Mouse (Mus musculus) layer of hippocampus, adult 18-20 months (tissue): ENCODE measurements around the gene Wscd1. TPM values are rescaled to one million over a fixed set of nuclear protein-coding genes. Genes with fewer than 3 reads are reported as not detected.

Experiments used
- DNase-seq, 2 experiments: peaks; one replicate each; pipeline ENCODE4 v3.0.0; 2022; ENCODE audit warnings: low spot score in 2 of 2
- long read RNA-seq: library from polyadenylated mRNA; stranded (forward); transcript quantifications from one replicate; pipeline ENCODE4 v2.0.0, GENCODE M21; 2021
- total RNA-seq, 2 experiments: library from RNA; stranded (reverse); gene quantifications; 2 replicates each; pipeline ENCODE4 v1.2.3; 2021

Wscd1 gene
- total RNA-seq = 100 to 1,000 TPM; 113 to 114 TPM
- long read RNA-seq, transcript Wscd1-201 (9 exons, 2,757 nt) = minor isoform, 5 of 168 reads
- long read RNA-seq, transcript Wscd1-203 (9 exons, 2,866 nt) = major isoform, 117 of 168 reads
- long read RNA-seq, transcript Wscd1-202 (9 exons, 2,956 nt) = minor isoform, 6 of 168 reads
- long read RNA-seq, partial matches to known transcripts = 23 of 168 reads
- long read RNA-seq, other reads (novel, unspliced or antisense) = 16 of 168 reads

DNA sequence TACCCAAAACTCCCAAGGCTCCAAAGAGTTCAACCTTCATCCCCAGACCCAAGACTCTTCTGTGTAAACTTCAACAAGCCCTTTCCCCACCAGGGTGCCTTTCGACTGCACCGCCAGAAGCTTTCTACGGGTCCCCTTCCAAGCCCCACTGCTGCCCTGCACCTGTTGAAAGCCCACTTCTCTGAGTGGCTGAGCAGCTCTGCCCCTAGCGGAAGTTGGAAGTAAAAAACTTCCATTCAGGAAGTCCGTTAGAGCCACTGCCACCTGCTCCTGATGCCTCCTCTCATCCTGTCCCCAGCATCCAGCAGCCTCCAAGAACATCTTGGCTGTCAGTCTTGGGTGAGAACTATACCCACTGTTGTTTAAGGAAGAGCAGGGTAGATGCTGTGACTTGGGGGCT lies at the start of gene Wscd1:
Gene Wscd1, plus strand, starts transcription at position 250 of the 400 bp plus-strand sequence.
- no peak for DNase-seq

DNA sequence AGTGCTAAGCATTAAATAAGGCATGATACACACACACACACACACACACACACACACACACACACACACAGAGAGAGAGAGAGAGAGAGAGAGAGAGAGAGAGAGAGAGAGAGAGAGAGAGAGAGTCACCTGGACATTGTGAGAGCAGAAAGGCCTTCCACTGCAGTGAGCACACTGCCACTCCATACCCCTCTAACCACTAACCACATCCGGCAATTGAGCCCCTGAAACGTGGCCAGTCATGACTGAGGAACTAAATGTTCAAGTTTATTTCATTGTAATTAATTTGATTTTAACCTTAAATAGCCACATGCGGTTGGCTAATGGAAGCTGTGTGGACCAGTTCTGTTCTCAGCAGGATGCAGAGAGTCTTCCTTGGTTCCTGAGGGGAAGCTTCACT lies 21.7 kb upstream of the Wscd1 start:
- DNase-seq = no peak

DNA sequence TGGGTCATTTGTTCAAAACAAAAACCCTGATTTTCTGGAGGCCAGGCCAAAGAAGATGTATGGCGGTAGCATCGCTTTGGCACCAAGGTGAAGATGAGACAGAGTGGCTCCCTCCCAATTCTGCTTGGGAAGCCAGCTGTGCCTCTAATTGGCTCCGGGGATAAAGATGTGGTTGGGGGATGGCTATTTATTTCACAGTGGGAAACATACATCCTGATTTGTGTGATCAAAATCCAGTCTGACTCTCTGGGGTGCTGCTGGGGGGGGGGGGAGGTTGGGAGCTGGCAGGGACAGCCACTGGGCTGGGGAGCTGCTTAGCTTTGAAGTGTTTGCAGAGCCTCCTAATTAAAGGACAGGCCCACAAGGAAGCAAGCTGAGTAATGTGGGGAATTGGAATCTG lies 20.4 kb upstream of the Wscd1 start:
- no peak for DNase-seq

DNA sequence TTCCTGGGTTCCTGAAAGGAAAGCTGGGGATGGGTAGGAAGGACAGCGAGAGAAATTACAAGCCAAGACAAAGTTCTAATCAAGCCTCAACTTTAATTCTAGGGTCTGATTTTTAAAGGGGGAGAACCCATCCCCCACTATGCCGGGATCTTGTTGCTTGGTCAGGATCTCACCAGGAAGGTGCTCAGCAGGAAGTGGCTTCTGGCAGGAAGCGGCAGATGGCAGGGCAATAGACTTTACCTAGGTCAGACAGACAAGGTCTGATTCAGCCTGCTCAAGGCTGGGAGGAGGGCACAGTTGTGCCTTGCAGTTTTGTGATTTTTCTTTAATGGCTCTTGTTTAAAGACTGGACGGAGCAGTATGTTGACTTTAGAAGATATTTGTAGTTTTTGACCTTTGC lies 15.9 kb upstream of the Wscd1 start:
- no peak for DNase-seq

DNA sequence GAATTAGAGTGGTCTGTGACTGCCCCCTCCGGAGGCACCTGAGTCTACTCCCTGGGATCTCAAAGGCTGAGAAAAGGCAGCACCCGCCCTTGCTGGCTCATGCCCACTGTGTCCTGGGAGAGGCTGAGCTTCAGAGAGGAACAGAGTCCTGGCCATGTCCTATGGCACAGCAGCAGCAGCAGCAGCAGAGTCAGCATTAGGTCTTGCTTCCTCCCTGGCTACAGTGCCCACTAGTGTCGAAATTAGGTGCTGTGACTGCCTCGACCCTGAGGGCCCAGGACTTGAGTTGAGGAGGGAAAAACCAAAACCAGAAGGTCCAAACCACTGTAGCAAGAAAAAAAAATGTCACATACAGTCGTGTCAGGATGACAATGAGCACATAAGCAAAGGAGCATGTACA lies 12.6 kb upstream of the Wscd1 start:
- no peak for DNase-seq

DNA sequence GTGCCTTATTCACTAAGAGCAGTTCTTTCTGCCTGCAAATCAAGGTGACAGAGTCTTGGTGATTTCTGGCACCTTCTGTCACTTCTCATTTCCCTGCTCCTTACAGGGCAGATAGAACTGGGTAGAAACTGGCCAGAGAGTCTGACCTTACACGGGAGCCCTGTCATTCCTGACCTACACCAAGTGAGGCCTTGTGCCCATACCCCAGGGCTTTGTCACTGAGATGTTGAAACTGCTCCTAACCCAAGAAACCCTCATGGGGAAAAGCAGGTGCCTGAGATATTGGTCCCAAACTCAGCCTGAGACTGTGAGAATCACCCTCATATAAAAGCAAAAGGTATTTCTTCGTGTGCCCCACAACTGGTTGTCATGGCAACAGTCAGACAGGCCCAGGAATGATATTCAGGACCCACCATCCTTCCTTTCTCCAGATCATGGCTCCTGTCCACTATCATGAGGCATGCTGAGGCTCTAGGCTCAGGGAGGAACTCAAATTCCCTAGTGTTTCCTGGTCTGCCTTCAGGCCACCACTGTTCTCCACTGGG lies 11.1 kb upstream of the Wscd1 start:
- no peak for DNase-seq

DNA sequence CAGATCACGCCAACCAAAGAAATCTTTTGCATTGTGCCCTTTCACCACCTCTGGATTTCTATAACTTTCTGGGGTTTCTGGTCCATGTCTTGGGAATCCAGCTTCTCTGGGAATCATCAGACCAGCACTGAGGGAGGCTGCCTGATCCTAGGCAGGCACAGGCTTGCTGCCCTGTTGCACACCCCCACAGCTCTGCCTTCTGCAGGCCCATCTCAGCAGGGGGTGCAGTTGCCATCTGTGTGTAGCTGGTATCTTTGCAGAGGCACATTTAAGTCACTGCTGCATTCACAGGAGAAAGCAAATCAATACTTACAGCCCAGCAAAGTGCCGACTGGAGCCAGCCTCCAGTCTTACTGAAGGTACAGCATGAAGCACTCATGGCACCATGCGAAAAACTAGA lies 3.8 kb upstream of the Wscd1 start:
- peak; percentile 61 to 80 for DNase-seq

DNA sequence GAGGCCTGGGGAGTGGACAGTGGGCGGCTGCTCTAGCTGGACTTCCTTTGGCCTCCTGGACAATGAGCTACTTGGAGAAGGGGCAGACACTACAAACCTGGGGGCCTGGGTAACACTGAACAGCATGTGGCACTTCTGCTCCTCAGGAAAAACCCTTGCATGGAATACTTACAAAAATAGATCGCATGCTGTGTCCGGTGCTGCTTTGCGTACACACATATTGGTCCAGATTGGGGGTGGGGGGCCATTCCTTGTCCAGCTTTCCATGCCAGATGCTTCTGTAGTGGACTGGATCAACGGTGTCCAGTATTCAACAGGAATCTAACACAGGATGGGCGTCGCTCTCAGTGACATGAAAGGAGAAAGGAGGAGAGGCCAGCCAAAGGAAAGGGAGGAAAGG lies 2.0 kb upstream of the Wscd1 start:
- DNase-seq = no peak

DNA sequence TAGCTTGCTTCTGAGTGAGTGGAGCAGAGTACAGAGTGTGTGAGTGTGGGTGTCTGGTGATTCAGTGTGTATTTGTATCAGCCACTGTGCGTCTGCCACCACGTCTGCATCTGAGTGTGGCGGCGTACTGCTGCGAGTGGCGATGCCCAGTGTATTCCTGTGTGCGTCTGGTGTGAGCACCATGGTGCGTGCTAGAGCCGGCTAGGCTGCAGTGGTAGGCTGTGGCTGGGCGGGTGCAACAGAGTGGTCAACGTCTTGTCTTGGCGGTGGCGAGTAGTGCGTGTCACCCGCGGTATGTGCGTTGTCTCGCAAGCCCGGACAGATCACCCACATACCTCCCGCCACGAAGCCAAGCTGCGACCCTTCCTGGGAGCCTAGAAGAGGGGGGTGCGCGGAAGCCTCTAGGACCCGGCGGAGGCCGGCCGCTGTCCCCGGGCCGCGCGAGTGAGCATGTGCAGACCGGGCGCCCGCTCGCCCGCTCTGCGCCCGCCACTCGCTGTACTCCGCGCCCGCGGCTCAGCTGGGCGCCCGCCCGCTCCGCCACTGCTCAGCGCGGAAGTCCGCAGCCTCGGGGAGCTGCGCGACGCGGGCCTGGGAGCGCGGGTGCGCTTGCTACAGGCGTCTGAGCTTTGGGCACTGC lies 934 bp downstream of the Wscd1 start:
- peak; percentile 80 to 84 for DNase-seq

DNA sequence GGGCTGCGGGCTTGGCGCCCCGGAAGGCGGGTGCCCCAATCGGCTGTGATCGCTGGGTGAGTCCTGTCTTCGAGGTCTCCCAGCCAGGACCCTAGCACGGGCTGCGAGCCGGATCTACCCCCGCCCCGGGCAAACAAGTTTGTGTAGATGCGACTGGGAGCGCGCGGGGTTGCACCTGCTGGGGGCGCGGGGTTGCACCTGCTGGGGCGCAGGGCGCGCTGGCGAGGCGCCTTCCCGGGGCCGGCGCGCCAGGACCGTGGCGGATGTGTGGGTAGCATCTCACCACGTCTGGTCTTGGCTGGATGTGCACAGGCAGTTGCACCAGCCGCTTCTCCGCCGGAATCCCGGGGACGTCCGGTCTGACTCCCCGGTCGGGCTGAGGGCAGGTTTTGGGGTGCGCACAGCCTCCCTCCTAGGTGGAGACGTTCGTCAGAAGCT lies 1.5 kb downstream of the Wscd1 start:
- DNase-seq = no peak

DNA sequence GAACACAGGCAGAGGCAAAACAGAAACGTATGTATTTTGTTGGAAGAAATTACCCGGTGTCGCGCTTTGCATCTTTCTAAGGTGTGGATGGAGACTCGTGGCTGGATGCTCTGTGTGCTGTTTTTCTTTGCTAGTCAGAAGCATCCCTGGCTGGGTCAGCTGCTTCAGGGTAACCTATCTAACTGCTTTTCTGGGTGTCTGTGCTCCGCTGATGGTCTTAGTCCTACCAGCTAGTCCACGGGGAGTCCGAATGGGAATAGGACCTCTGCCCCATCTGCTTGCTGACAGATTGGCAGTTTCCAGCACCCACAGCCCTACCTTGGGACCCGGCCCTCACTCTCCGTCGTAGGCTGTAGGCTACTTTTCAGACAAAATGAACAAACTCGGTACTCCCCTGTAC lies 2.0 kb downstream of the Wscd1 start:
- no peak for DNase-seq

DNA sequence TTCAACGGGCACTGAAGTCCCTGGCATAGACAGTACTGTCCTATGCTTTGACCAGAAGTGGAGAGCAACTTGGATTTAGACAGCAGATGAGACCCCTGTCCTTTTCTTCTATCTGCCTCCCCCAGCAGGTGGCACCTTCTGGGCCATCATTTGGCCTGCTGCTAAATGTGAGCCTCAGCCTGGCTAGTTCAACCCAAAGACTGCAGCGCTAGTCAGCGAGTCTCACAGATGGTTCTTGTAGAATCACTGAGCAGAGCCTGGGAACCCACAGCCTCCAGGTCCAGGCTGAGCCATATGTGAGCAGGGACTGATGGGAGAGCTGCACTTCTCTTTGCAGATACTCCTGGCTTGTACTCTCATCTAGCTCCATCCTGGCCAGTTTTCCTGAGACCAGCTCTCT lies 2.9 kb downstream of the Wscd1 start:
- peak in 1 of 2 experiments; percentile 62 for DNase-seq

DNA sequence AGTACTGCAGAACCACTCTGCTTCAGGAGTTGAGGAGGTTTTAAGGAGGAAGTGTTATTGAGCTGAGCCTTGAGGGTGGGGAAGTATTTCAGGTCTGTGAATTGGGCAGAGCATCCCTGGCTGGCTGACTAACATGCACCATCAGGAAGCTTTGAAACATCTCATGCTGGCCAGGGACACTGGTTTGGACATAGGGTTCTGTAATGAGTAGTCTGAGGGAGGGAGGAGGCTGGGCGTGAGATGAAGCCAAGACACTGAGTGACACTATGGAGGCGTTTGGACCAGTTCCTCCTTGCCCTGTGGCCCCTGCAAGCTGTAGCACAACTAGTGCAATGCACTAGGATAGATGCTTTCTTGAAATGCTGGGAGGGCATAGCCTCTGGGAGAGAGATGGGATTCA lies 5.4 kb downstream of the Wscd1 start:
- no peak for DNase-seq

DNA sequence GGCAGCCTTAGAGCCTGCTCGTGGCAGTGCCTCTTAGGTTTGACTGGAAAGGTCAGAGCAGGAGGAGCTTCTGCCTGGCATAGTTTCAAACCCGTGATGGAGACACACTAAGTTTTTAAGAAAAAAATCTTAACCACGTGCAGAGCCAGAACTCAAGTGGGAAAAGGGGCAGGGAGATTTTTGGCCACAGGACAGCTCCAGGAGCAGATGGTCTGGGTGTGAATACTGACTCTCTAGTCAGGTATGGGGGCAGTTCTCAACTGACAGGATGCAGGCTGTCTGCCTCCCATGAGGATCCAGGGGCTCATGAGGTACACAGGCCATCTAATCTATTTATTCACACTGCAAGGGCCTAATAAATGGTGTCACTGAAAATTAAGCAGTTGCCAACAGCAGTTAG lies 6.6 kb downstream of the Wscd1 start:
- no peak for DNase-seq

DNA sequence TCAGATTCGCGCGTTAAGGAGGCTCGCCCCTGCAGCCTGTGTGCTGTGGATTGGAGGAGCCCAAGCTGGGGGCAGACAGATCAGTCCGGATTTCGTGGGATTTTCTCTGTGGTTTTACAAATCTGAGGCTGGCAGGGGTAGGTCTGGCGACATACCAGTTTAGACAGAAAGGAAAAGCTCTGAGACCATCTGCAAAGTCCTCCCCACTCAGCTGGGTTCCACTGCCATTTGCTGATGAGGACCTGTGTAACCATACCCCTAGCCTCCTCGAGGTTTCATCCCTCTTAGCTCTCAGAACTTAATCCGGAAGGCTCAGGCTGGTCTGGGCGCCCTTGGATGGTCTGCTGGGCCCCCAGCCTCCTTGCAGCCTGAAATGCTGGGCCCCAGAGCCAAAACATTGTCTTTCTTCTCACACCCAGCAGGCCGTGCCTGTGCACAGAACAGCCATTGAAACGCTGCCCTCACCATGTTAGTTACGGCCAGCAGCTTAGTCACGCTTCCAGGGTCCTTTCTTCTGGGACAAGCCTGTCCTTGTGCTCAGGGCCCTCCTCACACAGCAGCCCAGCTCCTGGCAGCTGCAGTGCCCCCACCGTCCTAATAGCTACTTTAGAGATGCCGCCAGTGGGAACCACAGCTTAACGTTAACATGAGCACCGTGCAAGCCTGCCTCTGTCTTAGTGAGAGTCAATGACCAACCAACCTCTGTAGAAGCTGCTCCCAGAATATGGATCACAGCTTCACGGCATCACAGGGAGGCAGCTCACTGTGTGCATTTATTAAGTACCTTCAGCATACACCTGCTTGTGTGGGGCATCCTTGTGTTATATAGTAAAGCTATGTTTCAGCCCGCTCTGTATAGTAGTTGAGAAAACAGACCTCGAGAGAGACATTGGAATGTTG lies 8.7 kb downstream of the Wscd1 start:
- DNase-seq = peak; percentile 62 to 80

DNA sequence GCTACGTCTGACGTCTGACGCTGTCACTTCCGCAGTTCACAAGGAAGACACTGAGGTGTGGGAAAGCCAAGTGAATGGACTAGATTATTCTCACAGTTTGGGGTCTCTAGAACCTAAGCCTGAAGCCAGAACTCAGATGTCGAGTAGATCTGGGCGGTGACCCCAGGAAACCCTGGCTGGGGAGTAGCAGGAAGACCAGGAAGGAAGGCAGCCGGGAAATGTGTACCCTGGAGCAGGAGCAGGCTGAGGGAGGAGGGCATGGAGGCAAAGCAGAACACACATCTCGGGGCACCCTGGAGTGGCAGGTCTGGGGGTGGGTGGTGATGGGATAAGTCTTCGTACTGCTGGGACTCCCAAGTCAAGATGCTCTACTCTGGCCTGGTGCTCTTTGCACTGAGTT lies 11.3 kb downstream of the Wscd1 start:
- no peak for DNase-seq

DNA sequence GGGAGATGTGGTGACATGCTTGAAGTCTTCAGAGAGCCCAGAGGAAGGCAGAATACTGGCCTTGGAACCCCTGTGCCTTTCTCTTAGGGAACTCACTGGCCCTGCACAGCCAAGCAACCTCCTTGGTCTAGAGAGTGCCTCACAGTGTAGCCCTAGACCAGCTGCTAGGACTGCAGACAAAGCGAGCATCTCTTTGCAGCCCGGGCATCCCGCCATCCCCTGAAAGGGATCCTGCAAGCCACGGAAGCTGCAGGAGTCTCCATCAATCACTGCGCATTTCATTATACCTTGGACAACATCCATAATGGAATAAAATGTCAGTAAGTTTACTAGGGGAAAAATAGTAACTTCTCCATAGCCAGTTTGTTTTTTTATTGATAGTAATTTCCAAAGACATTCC lies 13.4 kb downstream of the Wscd1 start:
- peak in 1 of 2 experiments; percentile 65 for DNase-seq

DNA sequence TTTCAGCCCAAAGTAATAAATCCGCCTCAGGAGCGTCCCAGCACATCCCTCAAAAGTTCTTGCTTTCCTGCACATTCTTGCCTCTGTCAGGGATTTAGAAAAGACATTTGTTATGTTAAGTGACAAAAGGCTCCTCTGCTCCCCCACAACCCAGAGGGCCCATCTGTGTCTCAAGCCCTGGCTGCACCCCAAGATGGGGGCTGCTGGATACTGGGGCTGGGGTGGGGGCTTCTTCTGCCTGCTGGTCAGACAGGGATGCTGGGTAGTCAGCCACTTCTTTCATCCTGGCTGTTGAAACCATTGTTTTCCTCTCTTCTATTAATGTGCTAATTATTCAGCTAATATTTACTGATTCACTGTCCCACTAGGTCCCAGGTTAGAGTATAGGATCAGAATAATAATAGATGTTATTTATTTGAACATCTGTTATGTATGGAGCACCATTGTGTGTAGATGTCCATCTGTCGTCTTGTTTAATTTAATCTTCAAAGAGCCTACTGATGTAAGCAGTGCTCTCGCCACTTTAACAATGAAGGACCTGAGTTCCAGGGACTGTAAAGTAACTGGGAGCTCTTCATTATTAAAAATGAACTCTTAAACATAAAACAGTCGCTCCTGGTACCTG lies 14.0 kb downstream of the Wscd1 start:
- no peak for DNase-seq

DNA sequence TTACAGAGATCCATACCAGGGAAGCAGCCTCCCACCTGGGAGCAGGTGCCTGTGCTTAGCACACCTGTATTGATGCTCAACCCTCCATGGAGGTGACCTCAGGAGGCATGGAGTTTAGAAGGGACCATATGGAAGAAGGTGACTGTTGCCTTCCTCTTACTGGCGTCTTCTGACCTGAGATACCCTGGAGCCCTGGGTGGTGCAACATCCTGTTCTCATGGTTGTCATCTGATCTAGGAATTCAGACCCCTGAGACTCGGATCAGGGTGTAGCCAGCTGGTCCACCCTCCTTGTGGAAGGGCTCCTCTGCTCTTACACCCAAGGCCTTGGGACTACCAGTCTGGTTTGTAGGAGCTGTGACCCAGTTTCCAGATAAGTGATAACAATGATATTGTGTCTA lies 15.0 kb downstream of the Wscd1 start:
- DNase-seq = no peak

DNA sequence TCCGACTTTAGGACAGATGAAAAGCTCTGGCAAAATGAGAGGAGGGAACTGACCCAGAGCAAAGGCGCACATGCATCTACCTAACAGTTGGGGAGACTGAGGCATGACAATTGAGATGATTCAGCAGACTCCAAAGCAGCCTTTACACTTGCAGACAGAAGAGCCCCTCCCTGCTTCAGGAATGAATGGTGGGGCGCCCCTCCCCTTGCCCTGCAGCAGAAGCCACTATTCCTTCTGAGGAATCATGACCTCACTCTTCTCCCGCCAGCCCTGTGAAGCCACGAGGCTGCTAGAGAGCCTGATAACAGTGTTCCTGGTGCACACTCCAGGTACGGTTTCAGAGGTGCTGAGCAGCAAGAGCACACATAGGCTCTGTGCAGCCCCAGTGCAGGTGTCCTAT lies 15.6 kb downstream of the Wscd1 start:
- DNase-seq = no peak

DNA sequence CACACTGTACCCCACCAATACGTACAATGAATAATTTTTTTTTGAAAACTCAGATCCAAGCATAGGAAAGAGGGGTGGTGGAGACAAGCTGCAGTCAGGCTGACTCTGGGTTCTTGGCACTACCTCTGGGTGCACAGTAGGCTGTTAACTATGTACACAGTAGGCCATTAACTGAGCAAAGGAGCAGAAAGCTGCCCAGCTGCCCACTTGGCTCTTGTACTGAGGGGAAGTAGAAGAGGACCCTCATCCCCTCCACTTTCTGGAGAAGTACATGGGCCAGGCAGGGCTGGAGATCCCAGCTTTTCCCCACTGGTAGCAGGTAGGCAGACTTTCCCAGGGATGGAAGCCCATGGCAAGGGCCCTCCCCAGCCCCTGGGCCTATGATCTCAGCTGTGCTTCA lies 16.7 kb downstream of the Wscd1 start:
- DNase-seq = no peak

DNA sequence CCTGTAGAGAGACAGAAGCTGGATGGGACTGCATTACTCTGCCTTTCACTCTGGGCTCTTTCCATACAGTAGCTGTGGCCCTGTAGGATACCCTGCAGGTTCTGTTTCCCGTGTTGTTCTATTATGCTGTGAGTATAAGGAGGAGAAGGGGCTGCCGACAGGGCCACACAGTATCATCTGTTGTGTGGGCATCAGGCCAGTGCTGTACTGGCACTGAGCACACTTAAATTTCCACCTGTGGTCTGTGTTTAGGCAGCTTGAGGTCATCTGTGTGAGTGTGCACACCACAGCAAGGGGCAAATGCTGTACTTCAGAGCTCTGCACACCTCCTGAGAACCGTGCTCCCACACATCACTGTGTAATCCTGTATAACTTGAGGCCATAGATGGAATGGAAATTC lies 18.0 kb downstream of the Wscd1 start:
- DNase-seq = no peak
